Mouse (Mus musculus): ENCODE data around the gene Dap. TPM values are rescaled to one million over a fixed set of nuclear protein-coding genes. Genes with fewer than 3 reads are reported as not detected.

Dap gene
- polyA plus RNA-seq, 1 experiment from 2014 or later: 148 TPM

- ATAC-seq: no peak
- Histone ChIP-seq H3K4me3 (ENCODE audit: low read depth, low read length) (no peak overlapping the region), H3K27me3 (replicated peaks; ENCODE audit: insufficient read depth, low read length) (peaks cover 16% of the 10 kb centered on the region), H3K4me1 (ENCODE audit: insufficient read depth, low read depth, low read length) (no peaks in the 10 kb centered on the region), H3K27ac (ENCODE audit: low read length) (no peak overlapping the region), H3K9me3 (ENCODE audit: low read length) (no peaks in the 10 kb centered on the region), H3K36me3 (ENCODE audit: insufficient read depth, low read length) (no peaks in the 10 kb centered on the region), H3K4me2 (replicated peaks; ENCODE audit: low read depth, low read length) (no peak overlapping the region), H3K9ac (replicated peaks; ENCODE audit: low read depth) (no peak overlapping the region)
- no peak for DNase-seq (ENCODE audit: low spot score)
- TF ChIP-seq EP300 (IDR thresholded peaks at IDR 0.05) (no peak), CTCF (IDR thresholded peaks at IDR 0.05) (no peak)
- WGBS: 22% methylated on average over 40 of the region's 40 CpGs
Observed at GRCm38 (mm10) chr15:31296882-31297776, 73.0 kb downstream of the Dap start.

- Histone ChIP-seq H3K36me3 (ENCODE audit: insufficient read depth, low read length) (no peaks in the 10 kb centered on the region), H3K27me3 (replicated peaks; ENCODE audit: insufficient read depth, low read length) (peaks cover 16% of the 10 kb centered on the region), H3K4me3 (ENCODE audit: low read depth, low read length) (no peak overlapping the region), H3K4me2 (replicated peaks; ENCODE audit: low read depth, low read length) (no peak overlapping the region), H3K4me1 (ENCODE audit: insufficient read depth, low read depth, low read length) (no peaks in the 10 kb centered on the region), H3K27ac (ENCODE audit: low read length) (no peak overlapping the region), H3K9ac (replicated peaks; ENCODE audit: low read depth) (no peak overlapping the region), H3K9me3 (ENCODE audit: low read length) (no peaks in the 10 kb centered on the region)
- DNase-seq (ENCODE audit: low spot score) (no peak), ATAC-seq (no peak)
- TF ChIP-seq EP300 (IDR thresholded peaks at IDR 0.05) (no peak), CTCF (IDR thresholded peaks at IDR 0.05) (no peak)
- 22% methylated on average over 13 of the region's 13 CpGs for whole genome bisulfite sequencing
Observed at GRCm38 (mm10) chr15:31297777-31298137, 73.6 kb downstream of the Dap start.

- WGBS: 54% methylated on average over 6 of the region's 6 CpGs
- no peak for ATAC-seq
- H3K27me3 ChIP-seq (replicated peaks; ENCODE audit: insufficient read depth, low read length): peaks cover 16% of the 10 kb centered on the region
- H3K36me3 ChIP-seq (ENCODE audit: insufficient read depth, low read length): no peaks in the 10 kb centered on the region
- H3K4me2 ChIP-seq (replicated peaks; ENCODE audit: low read depth, low read length): no peak overlapping the region
- TF ChIP-seq CTCF (IDR thresholded peaks at IDR 0.05) (no peak), EP300 (IDR thresholded peaks at IDR 0.05) (no peak)
- no peak overlapping the region for H3K4me3 ChIP-seq (ENCODE audit: low read depth, low read length)
- no peak overlapping the region for H3K27ac ChIP-seq (ENCODE audit: low read length)
- no peak for DNase-seq (ENCODE audit: low spot score)
- H3K9ac ChIP-seq (replicated peaks; ENCODE audit: low read depth): no peak overlapping the region
- no peaks in the 10 kb centered on the region for H3K4me1 ChIP-seq (ENCODE audit: insufficient read depth, low read depth, low read length)
- no peaks in the 10 kb centered on the region for H3K9me3 ChIP-seq (ENCODE audit: low read length)
Observed at GRCm38 (mm10) chr15:31299258-31299917, 75.3 kb downstream of the Dap start.

GRCm38 (mm10) chr15:31302293-31302990 is 78.3 kb downstream of the Dap start:
- TF ChIP-seq CTCF (IDR thresholded peaks at IDR 0.05) (no peak), EP300 (IDR thresholded peaks at IDR 0.05) (no peak)
- Histone ChIP-seq H3K9me3 (ENCODE audit: low read length) (no peaks in the 10 kb centered on the region), H3K27ac (ENCODE audit: low read length) (no peak overlapping the region), H3K27me3 (replicated peaks; ENCODE audit: insufficient read depth, low read length) (peaks cover 6% of the 10 kb centered on the region; the same call in 1 of the 2 replicates), H3K4me3 (ENCODE audit: low read depth, low read length) (no peak overlapping the region), H3K9ac (replicated peaks; ENCODE audit: low read depth) (no peak overlapping the region), H3K4me2 (replicated peaks; ENCODE audit: low read depth, low read length) (no peak overlapping the region), H3K36me3 (ENCODE audit: insufficient read depth, low read length) (no peaks in the 10 kb centered on the region), H3K4me1 (ENCODE audit: insufficient read depth, low read depth, low read length) (no peaks in the 10 kb centered on the region)
- ATAC-seq: peak; percentile 61
- 24% methylated on average over 12 of the region's 12 CpGs for WGBS
- DNase-seq (ENCODE audit: low spot score): peak; percentile 36

- Histone ChIP-seq H3K36me3 (ENCODE audit: insufficient read depth, low read length) (no peaks in the 10 kb centered on the region), H3K9me3 (ENCODE audit: low read length) (no peaks in the 10 kb centered on the region), H3K27me3 (replicated peaks; ENCODE audit: insufficient read depth, low read length) (no peaks in the 10 kb centered on the region), H3K27ac (ENCODE audit: low read length) (no peak overlapping the region), H3K4me1 (ENCODE audit: insufficient read depth, low read depth, low read length) (no peaks in the 10 kb centered on the region), H3K4me2 (replicated peaks; ENCODE audit: low read depth, low read length) (no peak overlapping the region), H3K9ac (replicated peaks; ENCODE audit: low read depth) (no peak overlapping the region), H3K4me3 (ENCODE audit: low read depth, low read length) (no peak overlapping the region)
- no peak for TF ChIP-seq CTCF (IDR thresholded peaks at IDR 0.05)
- no peak for TF ChIP-seq EP300 (IDR thresholded peaks at IDR 0.05)
- 70% methylated on average over 3 of the region's 3 CpGs for WGBS
- ATAC-seq (no peak), DNase-seq (ENCODE audit: low spot score) (no peak)
Observed at GRCm38 (mm10) chr15:31304302-31304701, 80.2 kb downstream of the Dap start.

GRCm38 (mm10) chr15:31305181-31305580 is 81.1 kb downstream of the Dap start:
- Histone ChIP-seq H3K9me3 (ENCODE audit: low read length) (no peaks in the 10 kb centered on the region), H3K36me3 (ENCODE audit: insufficient read depth, low read length) (no peaks in the 10 kb centered on the region), H3K4me1 (ENCODE audit: insufficient read depth, low read depth, low read length) (no peaks in the 10 kb centered on the region), H3K4me2 (replicated peaks; ENCODE audit: low read depth, low read length) (no peak overlapping the region), H3K4me3 (ENCODE audit: low read depth, low read length) (no peak overlapping the region), H3K27me3 (replicated peaks; ENCODE audit: insufficient read depth, low read length) (no peaks in the 10 kb centered on the region), H3K27ac (ENCODE audit: low read length) (no peak overlapping the region), H3K9ac (replicated peaks; ENCODE audit: low read depth) (no peak overlapping the region)
- WGBS: 53% methylated on average over 6 of the region's 6 CpGs
- no peak for TF ChIP-seq EP300 (IDR thresholded peaks at IDR 0.05)
- TF ChIP-seq CTCF (IDR thresholded peaks at IDR 0.05): no peak
- DNase-seq (ENCODE audit: low spot score) (no peak), ATAC-seq (no peak)

Measured in lung, postnatal 0 days (tissue).